Mouse (Mus musculus): Measurements from ENCODE around the gene Slc17a5.
A peak's percentile ranks its signal among the peaks of the same experiment; 100 is the strongest.
"Not testable (repeated sequence)": the region's sequence is repeated elsewhere in the genome, so short reads cannot be mapped to it uniquely, and the experiment has no call there.

Gene Slc17a5

GRCm38 (mm10) chr9:78516125-78516524 is 71.7 kb downstream of the Slc17a5 start:
- DNase-seq = no peak

- no peak for DNase-seq
Observed at GRCm38 (mm10) chr9:78514681-78515080, 73.2 kb downstream of the Slc17a5 start.

- DNase-seq = no peak
Observed at GRCm38 (mm10) chr9:78513776-78514500, 73.9 kb downstream of the Slc17a5 start.

- no peak for DNase-seq
Observed at GRCm38 (mm10) chr9:78511705-78512104, 76.1 kb downstream of the Slc17a5 start.

- no peak for DNase-seq
Observed at GRCm38 (mm10) chr9:78508106-78508786, 79.6 kb downstream of the Slc17a5 start.

GRCm38 (mm10) chr9:78506722-78507077 is 81.1 kb downstream of the Slc17a5 start:
- DNase-seq = no peak

- DNase-seq = no peak
Observed at GRCm38 (mm10) chr9:78506002-78506721, 81.7 kb downstream of the Slc17a5 start.

GRCm38 (mm10) chr9:78505223-78505622 is 82.6 kb downstream of the Slc17a5 start:
- DNase-seq = no peak

- no peak for DNase-seq
Observed at GRCm38 (mm10) chr9:78504679-78505078, 83.2 kb downstream of the Slc17a5 start.

GRCm38 (mm10) chr9:78504133-78504532 is 83.7 kb downstream of the Slc17a5 start:
- no peak for DNase-seq

- DNase-seq = no peak
Observed at GRCm38 (mm10) chr9:78503223-78504079, 84.4 kb downstream of the Slc17a5 start.

GRCm38 (mm10) chr9:78501284-78501683 is 86.6 kb downstream of the Slc17a5 start:
- no peak for DNase-seq

GRCm38 (mm10) chr9:78500386-78500785 is 87.5 kb downstream of the Slc17a5 start:
- no peak for DNase-seq

- DNase-seq = no peak
Observed at GRCm38 (mm10) chr9:78493171-78493570, 94.7 kb downstream of the Slc17a5 start.

- DNase-seq = no peak
Observed at GRCm38 (mm10) chr9:78492254-78492653, 95.6 kb downstream of the Slc17a5 start.

- no peak for DNase-seq
Observed at GRCm38 (mm10) chr9:78491169-78491568, 96.7 kb downstream of the Slc17a5 start.

- peak; percentile 54 to 61 for DNase-seq
Observed at GRCm38 (mm10) chr9:78488890-78489420, 98.9 kb downstream of the Slc17a5 start, which contains the start of gene Eef1a1. Gene Eef1a1 (minus strand): TSS chr9:78489151.

- not testable (repeated sequence) for DNase-seq
Observed at GRCm38 (mm10) chr9:78488021-78488420, 99.8 kb downstream of the Slc17a5 start.

All from spleen, adult 18-20 months (tissue).